Mouse (Mus musculus): ENCODE measurements around the gene Klf16. TPM values are rescaled to one million over a fixed set of nuclear protein-coding genes. Genes with fewer than 3 reads are reported as not detected.
A peak's percentile ranks its signal among the peaks of the same experiment; 100 is the strongest.

Gene Klf16
- total and polyA plus RNA-seq, 3 experiments: 14.1 to 94.0 (median 38.2) TPM

DNA sequence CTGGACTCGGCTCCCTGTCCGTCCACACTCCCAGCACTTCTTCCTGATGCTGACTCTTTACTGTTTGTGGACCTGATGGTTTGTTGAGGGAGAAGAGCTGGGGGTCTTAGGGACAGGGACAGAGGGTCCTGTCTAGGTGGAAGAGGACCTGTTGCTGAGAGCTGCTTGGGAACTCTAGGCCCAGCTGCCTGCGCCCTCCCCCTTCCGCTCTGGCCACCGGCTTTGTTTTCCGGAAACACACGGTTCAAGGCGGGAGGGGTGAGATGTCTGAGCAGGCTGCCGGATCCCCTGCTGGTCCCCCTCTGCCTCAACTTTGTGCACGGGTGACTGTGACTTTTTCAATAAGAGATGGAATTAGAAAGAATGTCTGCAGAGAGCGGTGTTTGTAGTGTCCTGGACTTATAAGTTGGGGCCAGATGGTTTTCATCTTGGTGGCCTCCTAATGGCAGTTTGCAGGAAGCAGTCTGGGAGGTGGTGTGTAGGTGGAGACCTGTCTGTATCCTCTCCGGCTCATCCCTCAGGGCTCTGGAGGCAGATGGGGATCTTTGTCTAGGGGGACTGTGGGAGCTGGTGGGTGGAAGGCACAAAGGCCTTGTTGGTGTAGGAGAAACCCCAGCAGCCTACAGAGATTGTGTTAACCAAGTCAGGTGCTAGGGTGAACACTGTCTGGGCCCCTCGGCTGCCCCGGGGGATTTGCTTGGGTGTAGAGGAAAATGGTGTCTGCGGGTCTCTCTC is 46.5 kb upstream of the Klf16 start (continued):
- no peak for TF ChIP-seq USF1 (IDR thresholded peaks at IDR 0.05; ENCODE audit: low read depth, low read length)
- TF ChIP-seq CHD1 (IDR thresholded peaks at IDR 0.05; ENCODE audit: low read depth, low read length): no peak
- peak; percentile 38; the same call in 1 of the 2 replicates for TF ChIP-seq POLR2AphosphoS2 (IDR thresholded peaks at IDR 0.05; ENCODE audit: low read depth, low read length)
- TF ChIP-seq CHD2 (IDR thresholded peaks at IDR 0.05; ENCODE audit: low read length): no peak; the same call in 1 of the 2 replicates
- TF ChIP-seq RCOR1 (conservative IDR thresholded peaks at IDR 0.05; ENCODE audit: low read depth, low read length): no peak
- no peak for TF ChIP-seq ZC3H11A (IDR thresholded peaks at IDR 0.05; ENCODE audit: low read depth, low read length)
- no peak for TF ChIP-seq ETS1 (conservative IDR thresholded peaks at IDR 0.05; ENCODE audit: low read depth, low read length)
- peak; percentile 28; the same call in 1 of the 2 replicates for TF ChIP-seq MYC (IDR thresholded peaks at IDR 0.05; ENCODE audit: low read depth, low read length)
- peak; percentile 29 for TF ChIP-seq IRF4 (IDR thresholded peaks at IDR 0.05; ENCODE audit: low read depth, low read length)
- TF ChIP-seq HCFC1 (IDR thresholded peaks at IDR 0.05; ENCODE audit: low read depth, low read length): peak; percentile 52
- no peak for TF ChIP-seq KAT2A (IDR thresholded peaks at IDR 0.05; ENCODE audit: insufficient replicate concordance, low read length)
- TF ChIP-seq TCF12 (IDR thresholded peaks at IDR 0.05; ENCODE audit: low read depth, low read length): 0 out of 2 replicates have a peak, but pooled peaks have one; percentile 24
- no peak for TF ChIP-seq JUND (conservative IDR thresholded peaks at IDR 0.05; ENCODE audit: low read depth, low read length)
- no peak for TF ChIP-seq ZNF384 (IDR thresholded peaks at IDR 0.05; ENCODE audit: low read depth, low read length)
- peak; percentile 36; the same call in 1 of the 2 replicates for TF ChIP-seq NRF1 (IDR thresholded peaks at IDR 0.05; ENCODE audit: low read depth, low read length)

- no peaks in the 10 kb centered on the region for H3K9me3 ChIP-seq (replicated peaks; ENCODE audit: low read length)
- dilution Hi-C loops (cut with MboI; ENCODE audit: extremely low pct_ligation_motif_present, extremely low pct_unique_long_range_greater_than_20kb, low sequenced_read_pairs) (no loop called here), in situ Hi-C loops (cut with MboI; ENCODE audit: low pct_ligation_motif_present, low pct_unique_long_range_greater_than_20kb, low sequenced_read_pairs) (no loop called here)
- peak within 1 kb of the TSS; percentile 87 to 99 (median 99) for H3K4me3 ChIP-seq (replicated peaks in 1 of 3; ENCODE audit: low read depth in 2 of 3, low read length in 2 of 3, poor library complexity in 1 of 3)
- peaks cover 32% of the 10 kb centered on the region for H3K79me2 ChIP-seq (replicated peaks; ENCODE audit: control insufficient read depth, extremely low read depth, insufficient read depth, poor library complexity, severe bottlenecking)
- H3K36me3 ChIP-seq (replicated peaks in 1 of 2; ENCODE audit: control insufficient read depth in 1 of 2, insufficient read depth in 1 of 2, low read length in 1 of 2): peaks cover 3 to 33% of the 10 kb centered on the region in 2 experiments
- peak; percentile 39 for DNase-seq (ENCODE audit: extremely low read depth)
- peaks cover 27 to 49% of the 10 kb centered on the region in 2 experiments for H3K4me1 ChIP-seq (ENCODE audit: control insufficient read depth in 1 of 2, insufficient read depth in 2 of 2)
- peak within 1 kb of the TSS; percentile 98 for H3K4me2 ChIP-seq (ENCODE audit: insufficient read depth, low read depth, poor library complexity, severe bottlenecking)
- H3K27me3 ChIP-seq (replicated peaks): no peaks in the 10 kb centered on the region
- H3K9ac ChIP-seq (ENCODE audit: insufficient read depth, low read depth): peak within 1 kb of the TSS; percentile 99
- TF ChIP-seq NELFE (IDR thresholded peaks at IDR 0.05; ENCODE audit: low read depth, low read length) (peak; percentile 56), MYC (IDR thresholded peaks at IDR 0.05; ENCODE audit: low read depth, low read length) (no peak), MAZ (IDR thresholded peaks at IDR 0.05; ENCODE audit: low read depth, low read length) (no peak; the same call in 1 of the 2 replicates), SIN3A (IDR thresholded peaks at IDR 0.05; ENCODE audit: low read length) (no peak), ZMIZ1 (IDR thresholded peaks at IDR 0.05; ENCODE audit: low read depth, low read length) (0 out of 2 replicates have a peak, but pooled peaks have one; percentile 16), TCF12 (IDR thresholded peaks at IDR 0.05; ENCODE audit: low read depth, low read length) (0 out of 2 replicates have a peak, but pooled peaks have one; percentile 37), USF1 (IDR thresholded peaks at IDR 0.05; ENCODE audit: low read depth, low read length) (peak; percentile 18; the same call in 1 of the 2 replicates), NRF1 (IDR thresholded peaks at IDR 0.05; ENCODE audit: low read depth, low read length) (peak; percentile 96), ELF1 (IDR thresholded peaks at IDR 0.05; ENCODE audit: low read depth, low read length) (peak; percentile 51; the same call in 1 of the 2 replicates), HCFC1 (IDR thresholded peaks at IDR 0.05; ENCODE audit: low read depth, low read length) (peak; percentile 41), SMC3 (IDR thresholded peaks at IDR 0.05; ENCODE audit: low read depth, low read length) (no peak)
- H3K27ac ChIP-seq (ENCODE audit: insufficient read depth, low read depth): peak within 1 kb of the TSS; percentile 80
These were observed 45.7 kb upstream of the Klf16 start, which contains the start of gene Csnk1g2 for GRCm38 (mm10) chr10:80622661-80623456. TSS of gene Csnk1g2 (plus strand) at chr10:80622838.
